Mouse (Mus musculus): Measurements from ENCODE around the gene Prepl.

The Prepl gene

GRCm38 (mm10) chr17:85023247-85024167 is 66.5 kb downstream of the Prepl start:
- DNase-seq (ENCODE audit: low spot score in 2 of 2) = peak; percentile 64 to 70

GRCm38 (mm10) chr17:85020343-85020742 is 69.7 kb downstream of the Prepl start:
- DNase-seq (ENCODE audit: low spot score in 2 of 2) = no peak

GRCm38 (mm10) chr17:85018794-85019193 is 71.2 kb downstream of the Prepl start:
- no peak for DNase-seq (ENCODE audit: low spot score in 2 of 2)

GRCm38 (mm10) chr17:85018344-85018743 is 71.7 kb downstream of the Prepl start:
- DNase-seq (ENCODE audit: low spot score in 2 of 2) = no peak

GRCm38 (mm10) chr17:85014632-85015031 is 75.4 kb downstream of the Prepl start:
- DNase-seq (ENCODE audit: low spot score in 2 of 2) = no peak

- DNase-seq (ENCODE audit: low spot score in 2 of 2) = no peak
These were observed 76.6 kb downstream of the Prepl start for GRCm38 (mm10) chr17:85013485-85013884.

All from right cerebral cortex, adult 2 months (tissue).